Mouse (Mus musculus) stomach, embryonic 14.5 days (tissue): ENCODE data around the gene Rpia. TPM values are rescaled to one million over a fixed set of nuclear protein-coding genes. Genes with fewer than 3 reads are reported as not detected.

Source experiments
- ATAC-seq: fragments of 200-750 bp; cut with Nextera tagmentation; 2 replicates; pipeline ENCODE4 v1.8.0; 2017; ENCODE audit warnings: low read depth, moderate TSS enrichment; ENCODE audit not compliant: insufficient number of reproducible peaks, insufficient read depth, low FRiP score
- H3K27ac ChIP-seq: fragments of 300-500 bp; sonication (generic); 2 replicates; pipeline ENCODE4 v1.5.1; 2014; ENCODE audit warnings: mild to moderate bottlenecking, low read length, moderate library complexity, mixed read lengths
- H3K27me3 ChIP-seq: fragments of 300-500 bp; sonication (generic); 2 replicates; pipeline ENCODE4 v1.6.1; 2014; ENCODE audit warnings: low read length, control low read depth, mixed read lengths; ENCODE audit not compliant: control insufficient read depth, insufficient read depth
- H3K36me3 ChIP-seq: fragments of 300-500 bp; sonication (generic); 2 replicates; pipeline ENCODE4 v1.6.1; 2014; ENCODE audit warnings: mild to moderate bottlenecking, control low read depth, low read length, moderate library complexity, mixed read lengths; ENCODE audit not compliant: control insufficient read depth, insufficient read depth
- H3K4me1 ChIP-seq: fragments of 300-500 bp; sonication (generic); 2 replicates; pipeline ENCODE4 v1.6.1; 2014; ENCODE audit warnings: low read length, control low read depth, mixed read lengths; ENCODE audit not compliant: control insufficient read depth, insufficient read depth
- H3K4me2 ChIP-seq: fragments of 300-500 bp; sonication (generic); replicated peaks from 2 replicates; pipeline ENCODE4 v1.6.1; 2014; ENCODE audit warnings: low read depth, low read length, control low read depth
- H3K4me3 ChIP-seq: fragments of 300-500 bp; sonication (generic); 2 replicates; pipeline ENCODE4 v1.5.1; 2014; ENCODE audit warnings: low read depth, low read length, control low read depth
- H3K9ac ChIP-seq: fragments of 300-500 bp; sonication (generic); replicated peaks from 2 replicates; pipeline ENCODE4 v1.6.1; 2014; ENCODE audit warnings: low read depth, mild to moderate bottlenecking, control low read depth, low read length, moderate library complexity, mixed read lengths
- H3K9me3 ChIP-seq: fragments of 300-500 bp; sonication (generic); 2 replicates; pipeline ENCODE4 v1.6.1; 2016; ENCODE audit warnings: low read depth, low read length, control low read depth; ENCODE audit not compliant: control insufficient read depth
- WGBS: fragments of 180-500 bp; shearing (Covaris S2); extraction: QIAGEN DNeasy Blood & Tissue Kit; methylation state at CpG from one replicate; pipeline ENCODE4 v1.1.7; 2014; 5-methylcytosine and 5-hydroxymethylcytosine counted together
- polyA plus RNA-seq: library from polyadenylated mRNA; unstranded; fragments of >200 nt; fragmentation: Nextera tagmentation; extraction: Ambion mirVana; gene quantifications from 2 replicates; pipeline ENCODE4 v1.2.1, GENCODE M21; 2014

The Rpia gene
- polyA plus RNA-seq, 1 experiment from 2014 or later, result 4.8 TPM

- no peak overlapping the region for H3K4me3 ChIP-seq
- no peak overlapping the region for H3K4me2 ChIP-seq
- no peak overlapping the region for H3K9ac ChIP-seq
- WGBS, result 91% methylated on average over 2 of the region's 2 CpGs
- no peaks in the 10 kb centered on the region for H3K4me1 ChIP-seq
- H3K36me3 ChIP-seq, result no peaks in the 10 kb centered on the region
- ATAC-seq, result no peak
- H3K27ac ChIP-seq, result no peak overlapping the region
- no peaks in the 10 kb centered on the region for H3K9me3 ChIP-seq
- no peaks in the 10 kb centered on the region for H3K27me3 ChIP-seq
These were observed 56.5 kb downstream of the Rpia start for GRCm38 (mm10) chr6:70735528-70735927.

- Histone ChIP-seq H3K4me3 (no peak overlapping the region), H3K36me3 (no peaks in the 10 kb centered on the region)
- ATAC-seq, result no peak; the same call in 1 of the 2 replicates
These were observed 61.2 kb downstream of the Rpia start for GRCm38 (mm10) chr6:70730828-70731227.

GRCm38 (mm10) chr6:70729125-70729524, 62.9 kb downstream of the Rpia start:
- no peaks in the 10 kb centered on the region for H3K36me3 ChIP-seq
- H3K27me3 ChIP-seq, result no peaks in the 10 kb centered on the region
- no peak overlapping the region for H3K9ac ChIP-seq
- ATAC-seq, result no peak
- 80% methylated on average over 1 of the region's 1 CpGs for WGBS
- H3K27ac ChIP-seq, result no peak overlapping the region
- H3K4me2 ChIP-seq, result no peak overlapping the region
- no peaks in the 10 kb centered on the region for H3K4me1 ChIP-seq
- H3K9me3 ChIP-seq, result no peaks in the 10 kb centered on the region
- H3K4me3 ChIP-seq, result no peak overlapping the region

More at GRCm38 (mm10) chr6:70730828-70731227, 61.2 kb downstream of the Rpia start:
- Histone ChIP-seq H3K9me3 (no peaks in the 10 kb centered on the region), H3K9ac (no peak overlapping the region), H3K4me2 (no peak overlapping the region), H3K27ac (no peak overlapping the region), H3K4me1 (no peaks in the 10 kb centered on the region), H3K27me3 (no peaks in the 10 kb centered on the region)

DNA sequence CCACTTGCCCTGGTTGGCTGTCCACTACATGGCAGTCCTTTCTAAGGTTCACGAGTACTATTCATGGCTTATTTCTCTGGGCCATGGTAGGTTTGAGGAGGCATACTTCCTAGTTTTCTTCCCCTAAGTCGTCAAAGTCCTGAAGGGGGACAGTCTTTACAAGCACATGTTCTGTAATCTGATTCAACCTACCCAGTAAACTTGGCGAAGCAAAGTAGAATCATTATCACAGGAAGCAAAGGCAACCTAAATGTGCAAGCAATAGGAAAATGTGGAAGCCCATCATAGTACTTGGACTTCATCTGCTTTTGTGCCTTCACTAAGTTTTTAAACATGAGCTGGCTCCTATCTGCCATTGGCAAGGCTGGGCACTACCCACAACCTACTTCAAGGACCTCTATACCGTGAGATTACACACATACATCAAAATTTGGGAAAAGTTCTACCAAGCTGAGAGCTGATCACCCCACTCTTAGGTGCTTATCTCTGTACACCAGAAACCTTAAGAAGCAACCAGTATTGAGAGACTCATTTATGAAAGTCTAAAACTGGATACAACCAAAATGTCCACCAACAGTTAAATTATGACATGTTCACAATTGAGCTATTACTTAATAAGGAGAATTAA, 64.8 kb downstream of the Rpia start:
- no peaks in the 10 kb centered on the region for H3K9me3 ChIP-seq
- ATAC-seq, result no peak
- H3K4me1 ChIP-seq, result no peaks in the 10 kb centered on the region
- 74% methylated on average over 4 of the region's 4 CpGs for WGBS
- no peaks in the 10 kb centered on the region for H3K36me3 ChIP-seq
- H3K4me2 ChIP-seq, result no peak overlapping the region
- H3K9ac ChIP-seq, result no peak overlapping the region
- H3K27me3 ChIP-seq, result no peaks in the 10 kb centered on the region
- no peak overlapping the region for H3K4me3 ChIP-seq
- H3K27ac ChIP-seq, result no peak overlapping the region

- Histone ChIP-seq H3K9me3 (no peaks in the 10 kb centered on the region), H3K4me1 (no peaks in the 10 kb centered on the region), H3K36me3 (no peaks in the 10 kb centered on the region), H3K27me3 (no peaks in the 10 kb centered on the region), H3K9ac (no peak overlapping the region), H3K4me2 (no peak overlapping the region), H3K27ac (no peak overlapping the region), H3K4me3 (no peak overlapping the region)
- ATAC-seq, result no peak
- WGBS, result 54% methylated on average over 2 of the region's 2 CpGs
These were observed 66.4 kb downstream of the Rpia start for GRCm38 (mm10) chr6:70725639-70726038.

DNA sequence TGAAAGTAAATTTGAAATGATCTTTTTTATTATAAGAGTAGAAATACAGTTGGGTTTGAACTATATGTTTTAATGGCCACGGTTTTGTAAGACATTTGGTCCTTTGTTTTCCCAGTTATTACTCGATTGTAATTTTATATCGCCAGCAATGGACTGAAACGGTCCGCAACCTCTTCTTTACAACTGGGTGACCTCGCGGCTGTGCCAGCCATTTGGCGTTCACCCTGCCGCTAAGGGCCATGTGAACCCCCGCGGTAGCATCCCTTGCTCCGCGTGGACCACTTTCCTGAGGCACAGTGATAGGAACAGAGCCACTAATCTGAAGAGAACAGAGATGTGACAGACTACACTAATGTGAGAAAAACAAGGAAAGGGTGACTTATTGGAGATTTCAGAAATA, 67.3 kb downstream of the Rpia start:
- no peaks in the 10 kb centered on the region for H3K4me1 ChIP-seq
- H3K4me2 ChIP-seq, result no peak overlapping the region
- H3K36me3 ChIP-seq, result no peaks in the 10 kb centered on the region
- no peak overlapping the region for H3K9ac ChIP-seq
- no peaks in the 10 kb centered on the region for H3K9me3 ChIP-seq
- 91% methylated on average over 13 of the region's 13 CpGs for WGBS
- no peak overlapping the region for H3K4me3 ChIP-seq
- H3K27ac ChIP-seq, result no peak overlapping the region
- no peak for ATAC-seq
- H3K27me3 ChIP-seq, result no peaks in the 10 kb centered on the region

DNA sequence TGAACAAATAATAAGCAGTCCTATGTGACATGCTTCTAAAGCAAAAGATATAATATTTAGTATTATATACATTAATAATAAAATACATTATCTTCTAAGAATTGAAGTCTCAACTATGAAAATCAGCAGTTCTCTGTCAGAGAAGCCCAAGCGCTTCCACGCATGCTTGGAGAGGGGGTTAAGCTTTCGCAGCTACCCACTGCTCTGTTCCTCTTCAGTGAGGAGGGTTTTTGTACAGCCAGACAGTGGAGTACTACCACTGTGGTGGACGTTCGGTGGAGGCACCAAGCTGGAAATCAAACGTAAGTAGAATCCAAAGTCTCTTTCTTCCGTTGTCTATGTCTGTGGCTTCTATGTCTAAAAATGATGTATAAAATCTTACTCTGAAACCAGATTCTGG, 69.7 kb downstream of the Rpia start:
- 88% methylated on average over 7 of the region's 7 CpGs for WGBS
- H3K9ac ChIP-seq, result no peak overlapping the region
- ATAC-seq, result no peak
- H3K27ac ChIP-seq, result no peak overlapping the region
- H3K36me3 ChIP-seq, result no peaks in the 10 kb centered on the region
- H3K4me2 ChIP-seq, result no peak overlapping the region
- H3K27me3 ChIP-seq, result no peaks in the 10 kb centered on the region
- H3K4me1 ChIP-seq, result no peaks in the 10 kb centered on the region
- H3K9me3 ChIP-seq, result no peaks in the 10 kb centered on the region
- H3K4me3 ChIP-seq, result no peak overlapping the region

DNA sequence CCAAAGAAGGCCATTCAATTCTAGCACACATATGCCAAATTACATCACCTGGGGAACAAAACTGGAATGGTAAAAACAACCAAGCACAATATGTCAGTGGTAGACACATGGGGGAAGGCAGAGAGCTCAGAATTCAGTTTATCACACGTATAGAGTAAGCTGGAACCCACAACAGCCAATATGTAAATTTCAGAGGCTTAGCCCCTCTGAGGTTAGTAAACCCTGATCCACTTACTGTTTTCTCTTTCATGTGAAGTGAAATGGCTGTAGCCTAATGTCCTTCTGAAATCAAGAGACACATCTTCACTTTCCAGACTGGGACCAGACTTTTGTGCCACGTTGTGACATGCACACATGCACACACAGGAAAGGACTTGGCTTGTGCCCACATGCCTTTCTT, 73.3 kb downstream of the Rpia start:
- Histone ChIP-seq H3K9me3 (no peaks in the 10 kb centered on the region), H3K4me2 (no peak overlapping the region), H3K27ac (no peak overlapping the region), H3K27me3 (no peaks in the 10 kb centered on the region), H3K9ac (no peak overlapping the region), H3K4me3 (no peak overlapping the region), H3K36me3 (no peaks in the 10 kb centered on the region), H3K4me1 (no peaks in the 10 kb centered on the region)
- 51% methylated on average over 2 of the region's 2 CpGs for WGBS
- no peak for ATAC-seq

GRCm38 (mm10) chr6:70718164-70718563, 73.9 kb downstream of the Rpia start:
- no peak for ATAC-seq
- WGBS, result 78% methylated on average over 4 of the region's 4 CpGs

More at GRCm38 (mm10) chr6:70718164-70718563, 73.9 kb downstream of the Rpia start:
- Histone ChIP-seq H3K4me1 (no peaks in the 10 kb centered on the region), H3K9me3 (no peaks in the 10 kb centered on the region), H3K27me3 (no peaks in the 10 kb centered on the region), H3K4me2 (no peak overlapping the region), H3K27ac (no peak overlapping the region), H3K36me3 (no peaks in the 10 kb centered on the region), H3K9ac (no peak overlapping the region), H3K4me3 (no peak overlapping the region)
